Mouse (Mus musculus) spleen, adult 2 months (tissue): ENCODE data around the gene E330017A01Rik.

ENCODE experiments used
- CTCF ChIP-seq: fragments of 200-500 bp; IDR thresholded peaks from 2 replicates; pipeline ENCODE4 v1.5.1; 2011; ENCODE audit warnings: mild to moderate bottlenecking, inconsistent platforms; ENCODE audit not compliant: insufficient read depth, insufficient read length, insufficient replicate concordance; ENCODE audit errors: extremely low read depth
- POLR2A ChIP-seq: fragments of 200-500 bp; IDR thresholded peaks from 2 replicates; pipeline ENCODE4 v1.6.1; 2011; ENCODE audit warnings: low read depth, low read length, inconsistent platforms

GRCm38 (mm10) chr16:58629736-58630135, 8.8 kb downstream of the E330017A01Rik start:
- TF ChIP-seq CTCF (no peak), POLR2A (no peak)
